Mouse (Mus musculus) embryonic facial prominence, embryonic 14.5 days (tissue): ENCODE data around the gene Ssc5d. TPM values are rescaled to one million over a fixed set of nuclear protein-coding genes. Genes with fewer than 3 reads are reported as not detected.

ENCODE experiments used
- ATAC-seq: fragments of 200-750 bp; cut with Nextera tagmentation; 2 replicates; pipeline ENCODE4 v1.8.0; 2017; ENCODE audit warnings: low read depth, moderate number of reproducible peaks, moderate TSS enrichment
- DNase-seq: peaks from one replicate; pipeline ENCODE4 v3.0.0-alpha.2; 2015; ENCODE audit warnings: low spot score
- H3K27ac ChIP-seq: fragments of 300-500 bp; sonication (generic); replicated peaks from 2 replicates; pipeline ENCODE4 v1.5.1; 2014; ENCODE audit warnings: low read depth, mild to moderate bottlenecking, low read length, moderate library complexity
- H3K27me3 ChIP-seq: fragments of 300-500 bp; sonication (generic); replicated peaks from 2 replicates; pipeline ENCODE4 v1.6.1; 2014; ENCODE audit warnings: low read length; ENCODE audit not compliant: control insufficient read depth, insufficient read depth
- H3K36me3 ChIP-seq: fragments of 300-500 bp; sonication (generic); 2 replicates; pipeline ENCODE4 v1.6.1; 2014; ENCODE audit warnings: low read length, mixed read lengths; ENCODE audit not compliant: control insufficient read depth, insufficient read depth
- H3K4me1 ChIP-seq: fragments of 300-500 bp; sonication (generic); 2 replicates; pipeline ENCODE4 v1.6.1; 2014; ENCODE audit warnings: antibody characterized with exemption, low read length; ENCODE audit not compliant: control insufficient read depth, insufficient read depth
- H3K4me2 ChIP-seq: fragments of 300-500 bp; sonication (generic); 2 replicates; pipeline ENCODE4 v1.6.1; 2014; ENCODE audit warnings: low read depth, mild to moderate bottlenecking, low read length, moderate library complexity, mixed read lengths
- H3K4me3 ChIP-seq: fragments of 300-500 bp; sonication (generic); 2 replicates; pipeline ENCODE4 v1.5.1; 2014; ENCODE audit warnings: low read depth, mild to moderate bottlenecking, low read length
- H3K9ac ChIP-seq: fragments of 300-500 bp; sonication (generic); 2 replicates; pipeline ENCODE4 v1.6.1; 2014; ENCODE audit warnings: low read depth, mild to moderate bottlenecking, low read length, moderate library complexity, mixed read lengths
- H3K9me3 ChIP-seq: fragments of 300-500 bp; sonication (generic); 2 replicates; pipeline ENCODE4 v1.6.1; 2016; ENCODE audit warnings: low read length; ENCODE audit not compliant: control insufficient read depth
- WGBS: fragments of 180-500 bp; shearing (Covaris S2); extraction: QIAGEN DNeasy Blood & Tissue Kit; methylation state at CpG from one replicate; pipeline ENCODE4 v1.1.7; 2014; 5-methylcytosine and 5-hydroxymethylcytosine counted together
- polyA plus RNA-seq: library from polyadenylated mRNA; unstranded; fragments of >200 nt; fragmentation: Nextera tagmentation; extraction: Ambion mirVana; gene quantifications from 2 replicates; pipeline ENCODE4 v1.2.1, GENCODE M21; 2014

Ssc5d gene
- polyA plus RNA-seq, 1 experiment from 2014 or later: 8.1 TPM

- Histone ChIP-seq H3K27me3 (no peaks in the 10 kb centered on the region), H3K4me2 (no peak overlapping the region), H3K36me3 (no peaks in the 10 kb centered on the region), H3K9ac (no peak overlapping the region), H3K9me3 (no peaks in the 10 kb centered on the region), H3K4me3 (no peak overlapping the region), H3K27ac (no peak overlapping the region), H3K4me1 (no peaks in the 10 kb centered on the region)
- no peak for DNase-seq
- no peak for ATAC-seq
- WGBS: 24% methylated on average over 7 of the region's 7 CpGs
Observed at GRCm38 (mm10) chr7:4971710-4972109, 46.1 kb downstream of the Ssc5d start.

- DNase-seq (no peak), ATAC-seq (0 out of 2 replicates have a peak, but pooled peaks have one; percentile 33)
- H3K27ac ChIP-seq: no peak overlapping the region
- no peaks in the 10 kb centered on the region for H3K27me3 ChIP-seq
- no peaks in the 10 kb centered on the region for H3K9me3 ChIP-seq
- no peaks in the 10 kb centered on the region for H3K4me1 ChIP-seq
- 60% methylated on average over 18 of the region's 18 CpGs for WGBS
- H3K4me2 ChIP-seq: no peak overlapping the region
- H3K4me3 ChIP-seq: no peak overlapping the region
- no peak overlapping the region for H3K9ac ChIP-seq
- no peaks in the 10 kb centered on the region for H3K36me3 ChIP-seq
Observed at GRCm38 (mm10) chr7:4972321-4973047, 46.9 kb downstream of the Ssc5d start.

GRCm38 (mm10) chr7:4975455-4975854 is 49.9 kb downstream of the Ssc5d start:
- Histone ChIP-seq H3K4me3 (no peak overlapping the region), H3K9me3 (no peaks in the 10 kb centered on the region), H3K27me3 (no peaks in the 10 kb centered on the region), H3K4me1 (no peaks in the 10 kb centered on the region), H3K4me2 (no peak overlapping the region), H3K9ac (no peak overlapping the region), H3K36me3 (no peaks in the 10 kb centered on the region), H3K27ac (no peak overlapping the region)
- DNase-seq: no peak
- 49% methylated on average over 4 of the region's 4 CpGs for WGBS
- no peak for ATAC-seq

GRCm38 (mm10) chr7:4976832-4977231 is 51.2 kb downstream of the Ssc5d start:
- Histone ChIP-seq H3K4me3 (no peak overlapping the region), H3K4me2 (no peak overlapping the region), H3K27ac (no peak overlapping the region), H3K9ac (no peak overlapping the region), H3K9me3 (no peaks in the 10 kb centered on the region), H3K27me3 (no peaks in the 10 kb centered on the region), H3K36me3 (no peaks in the 10 kb centered on the region), H3K4me1 (no peaks in the 10 kb centered on the region)
- 90% methylated on average over 7 of the region's 7 CpGs for WGBS
- DNase-seq (no peak), ATAC-seq (no peak)

GRCm38 (mm10) chr7:4988250-4988649 is 62.7 kb downstream of the Ssc5d start:
- 0 out of 2 replicates have a peak, but pooled peaks cover 8% of the 10 kb centered on the region for H3K9me3 ChIP-seq
- no peak overlapping the region for H3K27ac ChIP-seq
- ATAC-seq (no peak), DNase-seq (no peak)
- no peak overlapping the region for H3K4me3 ChIP-seq
- no peak overlapping the region for H3K9ac ChIP-seq
- 60% methylated on average over 2 of the region's 2 CpGs for WGBS
- H3K4me1 ChIP-seq: no peaks in the 10 kb centered on the region
- H3K27me3 ChIP-seq: no peaks in the 10 kb centered on the region
- peaks cover 21% of the 10 kb centered on the region for H3K36me3 ChIP-seq
- H3K4me2 ChIP-seq: no peak overlapping the region

GRCm38 (mm10) chr7:4993347-4993998 is 67.9 kb downstream of the Ssc5d start:
- Histone ChIP-seq H3K4me1 (peaks cover 14% of the 10 kb centered on the region), H3K9me3 (0 out of 2 replicates have a peak, but pooled peaks cover 8% of the 10 kb centered on the region), H3K27me3 (peaks cover 5% of the 10 kb centered on the region; the same call in 1 of the 2 replicates), H3K4me3 (no peak overlapping the region), H3K27ac (no peak overlapping the region), H3K4me2 (peak overlapping the region; percentile 84; the same call in 1 of the 2 replicates), H3K9ac (peak overlapping the region; percentile 19; the same call in 1 of the 2 replicates), H3K36me3 (peaks cover 31% of the 10 kb centered on the region)
- WGBS: 55% methylated on average over 28 of the region's 55 CpGs
- DNase-seq (no peak), ATAC-seq (no peak)

- Histone ChIP-seq H3K36me3 (peaks cover 31% of the 10 kb centered on the region), H3K4me2 (peak overlapping the region; percentile 84), H3K9ac (peak overlapping the region; percentile 86; the same call in 1 of the 2 replicates), H3K27me3 (peaks cover 5% of the 10 kb centered on the region; the same call in 1 of the 2 replicates), H3K9me3 (0 out of 2 replicates have a peak, but pooled peaks cover 8% of the 10 kb centered on the region), H3K4me1 (peaks cover 14% of the 10 kb centered on the region), H3K27ac (no peak overlapping the region), H3K4me3 (peak overlapping the region; percentile 79; the same call in 1 of the 2 replicates)
- DNase-seq: no peak
- ATAC-seq: no peak
- 64% methylated on average over 42 of the region's 59 CpGs for WGBS
Observed at GRCm38 (mm10) chr7:4993999-4994788, 68.6 kb downstream of the Ssc5d start.
